Mouse (Mus musculus) kidney, embryonic 16.5 days (tissue): ENCODE measurements around the gene Elavl3. TPM values are rescaled to one million over a fixed set of nuclear protein-coding genes. Genes with fewer than 3 reads are reported as not detected.
"Not testable (repeated sequence)": the region's sequence is repeated elsewhere in the genome, so short reads cannot be mapped to it uniquely, and the experiment has no call there.

Experiments used
- ATAC-seq: fragments of 200-750 bp; cut with Nextera tagmentation; 2 replicates; pipeline ENCODE4 v1.8.0; 2017; ENCODE audit warnings: moderate TSS enrichment; ENCODE audit not compliant: low FRiP score, low TSS enrichment
- H3K27ac ChIP-seq: fragments of 300-500 bp; sonication (generic); 2 replicates; pipeline ENCODE4 v1.5.1; 2014; ENCODE audit warnings: low read length
- H3K27me3 ChIP-seq: fragments of 300-500 bp; sonication (generic); 2 replicates; pipeline ENCODE4 v1.6.1; 2014; ENCODE audit warnings: low read length, control low read depth, mixed read lengths; ENCODE audit not compliant: insufficient read depth
- H3K36me3 ChIP-seq: fragments of 300-500 bp; sonication (generic); 2 replicates; pipeline ENCODE4 v1.6.1; 2014; ENCODE audit warnings: low read length, control low read depth, mixed read lengths; ENCODE audit not compliant: insufficient read depth
- H3K4me1 ChIP-seq: fragments of 300-500 bp; sonication (generic); 2 replicates; pipeline ENCODE4 v1.6.1; 2014; ENCODE audit warnings: low read length, control low read depth, mixed read lengths; ENCODE audit not compliant: insufficient read depth
- H3K4me2 ChIP-seq: fragments of 300-500 bp; sonication (generic); replicated peaks from 2 replicates; pipeline ENCODE4 v1.6.1; 2014; ENCODE audit warnings: low read depth, low read length
- H3K4me3 ChIP-seq: fragments of 300-500 bp; sonication (generic); 2 replicates; pipeline ENCODE4 v1.5.1; 2014; ENCODE audit warnings: mild to moderate bottlenecking, low read length
- H3K9ac ChIP-seq: fragments of 300-500 bp; sonication (generic); replicated peaks from 2 replicates; pipeline ENCODE4 v1.6.1; 2014; ENCODE audit warnings: low read length
- H3K9me3 ChIP-seq: fragments of 300-500 bp; sonication (generic); 2 replicates; pipeline ENCODE4 v1.6.1; 2016; ENCODE audit warnings: low read length, control low read depth
- WGBS: fragments of 180-500 bp; shearing (Covaris S2); extraction: QIAGEN DNeasy Blood & Tissue Kit; methylation state at CpG from one replicate; pipeline ENCODE4 v1.1.7; 2014; 5-methylcytosine and 5-hydroxymethylcytosine counted together
- polyA plus RNA-seq: library from polyadenylated mRNA; unstranded; fragments of >200 nt; fragmentation: Nextera tagmentation; extraction: Ambion mirVana; gene quantifications from 2 replicates; pipeline ENCODE4 v1.2.1, GENCODE M21; 2015

The Elavl3 gene
- polyA plus RNA-seq, 1 experiment from 2014 or later = 0.10 TPM

GRCm38 (mm10) chr9:22085022-22085834, 33.4 kb upstream of the Elavl3 start, which contains the start of gene Ecsit:
Gene Ecsit (minus strand): TSS chr9:22085438.
- no peaks in the 10 kb centered on the region for H3K27me3 ChIP-seq
- peak; percentile 99 for ATAC-seq
- H3K27ac ChIP-seq = peak within 1 kb of the TSS; percentile 75
- no peaks in the 10 kb centered on the region for H3K9me3 ChIP-seq
- peak within 1 kb of the TSS; percentile 82 for H3K9ac ChIP-seq
- H3K4me1 ChIP-seq = peaks cover 17% of the 10 kb centered on the region
- H3K4me2 ChIP-seq = peak within 1 kb of the TSS; percentile 74
- under 1% methylated on average over 48 of the region's 48 CpGs for WGBS
- H3K4me3 ChIP-seq = peak within 1 kb of the TSS; percentile 89
- H3K36me3 ChIP-seq = no peaks in the 10 kb centered on the region

GRCm38 (mm10) chr9:22084667-22085021, 32.8 kb upstream of the Elavl3 start:
- H3K9ac ChIP-seq = peak overlapping the region; percentile 82
- no peak for ATAC-seq
- no peaks in the 10 kb centered on the region for H3K9me3 ChIP-seq
- H3K27me3 ChIP-seq = no peaks in the 10 kb centered on the region
- H3K27ac ChIP-seq = peak overlapping the region; percentile 75; the same call in 1 of the 2 replicates
- peak overlapping the region; percentile 89 for H3K4me3 ChIP-seq
- peak overlapping the region; percentile 74 for H3K4me2 ChIP-seq
- H3K36me3 ChIP-seq = no peaks in the 10 kb centered on the region
- H3K4me1 ChIP-seq = peaks cover 17% of the 10 kb centered on the region
- 23% methylated on average over 4 of the region's 4 CpGs for WGBS

DNA sequence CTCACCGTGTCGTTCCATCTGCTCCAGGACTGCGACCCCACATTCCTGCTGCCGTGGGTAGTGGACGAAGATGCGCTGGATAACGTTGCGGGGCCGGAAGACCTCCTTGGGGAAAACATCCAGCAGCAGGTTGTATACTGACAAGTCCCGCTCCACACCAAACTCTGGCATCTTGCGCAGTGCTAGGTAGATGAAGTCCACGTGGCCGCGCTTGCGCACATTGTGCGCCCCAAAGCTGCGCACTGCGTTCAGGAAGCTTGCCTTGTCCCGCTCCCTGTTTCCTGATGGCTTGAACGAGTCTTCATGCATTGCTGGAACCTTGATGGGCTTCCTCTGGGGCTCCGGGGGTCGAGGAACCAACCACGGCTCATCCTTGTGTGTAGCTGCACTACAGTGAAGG, 24.4 kb upstream of the Elavl3 start:
- WGBS = 90% methylated on average over 23 of the region's 23 CpGs
- no peaks in the 10 kb centered on the region for H3K9me3 ChIP-seq

DNA sequence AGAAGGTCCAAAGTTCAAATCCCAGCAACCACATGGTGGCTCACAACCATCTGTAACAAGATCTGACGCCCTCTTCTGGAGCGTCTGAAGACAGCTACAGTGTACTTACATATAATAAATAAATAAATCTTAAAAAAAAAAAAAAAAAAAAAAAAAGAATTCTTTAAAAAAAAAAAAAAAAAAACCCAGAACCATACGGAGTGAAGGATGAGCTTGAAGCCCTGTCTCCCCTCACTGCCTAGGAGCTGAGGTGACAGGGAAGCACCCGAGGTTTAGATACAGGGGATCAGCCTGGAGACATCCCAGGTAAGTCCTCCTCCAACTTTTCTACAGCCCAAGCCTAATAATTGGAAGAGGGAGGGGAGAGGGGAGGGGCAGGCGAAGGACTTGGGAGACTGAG, 24.0 kb upstream of the Elavl3 start:
- H3K4me3 ChIP-seq, H3K9ac ChIP-seq, H3K9me3 ChIP-seq, H3K4me1 ChIP-seq, ATAC-seq, H3K4me2 ChIP-seq, H3K27ac ChIP-seq, H3K27me3 ChIP-seq: not testable (repeated sequence)
- 0 out of 2 replicates have a peak, but pooled peaks cover 17% of the 10 kb centered on the region for H3K36me3 ChIP-seq
- WGBS = 62% methylated on average over 5 of the region's 5 CpGs

More for the DNA sequence above, 24.4 kb upstream of the Elavl3 start:
- Histone ChIP-seq H3K4me3 (no peak overlapping the region), H3K9ac (no peak overlapping the region), H3K4me2 (no peak overlapping the region), H3K27me3 (no peaks in the 10 kb centered on the region), H3K36me3 (0 out of 2 replicates have a peak, but pooled peaks cover 17% of the 10 kb centered on the region), H3K27ac (no peak overlapping the region), H3K4me1 (no peaks in the 10 kb centered on the region; the same call in 1 of the 2 replicates)
- ATAC-seq = no peak

- Histone ChIP-seq H3K36me3 (peaks cover 27% of the 10 kb centered on the region; the same call in 1 of the 2 replicates), H3K4me2 (no peak overlapping the region), H3K9ac (no peak overlapping the region), H3K4me3 (no peak overlapping the region), H3K9me3 (no peaks in the 10 kb centered on the region), H3K4me1 (peaks cover 6% of the 10 kb centered on the region), H3K27me3 (no peaks in the 10 kb centered on the region), H3K27ac (no peak overlapping the region)
- no peak for ATAC-seq
- 93% methylated on average over 4 of the region's 4 CpGs for WGBS
These were observed 20.5 kb upstream of the Elavl3 start for GRCm38 (mm10) chr9:22072276-22072675.

DNA sequence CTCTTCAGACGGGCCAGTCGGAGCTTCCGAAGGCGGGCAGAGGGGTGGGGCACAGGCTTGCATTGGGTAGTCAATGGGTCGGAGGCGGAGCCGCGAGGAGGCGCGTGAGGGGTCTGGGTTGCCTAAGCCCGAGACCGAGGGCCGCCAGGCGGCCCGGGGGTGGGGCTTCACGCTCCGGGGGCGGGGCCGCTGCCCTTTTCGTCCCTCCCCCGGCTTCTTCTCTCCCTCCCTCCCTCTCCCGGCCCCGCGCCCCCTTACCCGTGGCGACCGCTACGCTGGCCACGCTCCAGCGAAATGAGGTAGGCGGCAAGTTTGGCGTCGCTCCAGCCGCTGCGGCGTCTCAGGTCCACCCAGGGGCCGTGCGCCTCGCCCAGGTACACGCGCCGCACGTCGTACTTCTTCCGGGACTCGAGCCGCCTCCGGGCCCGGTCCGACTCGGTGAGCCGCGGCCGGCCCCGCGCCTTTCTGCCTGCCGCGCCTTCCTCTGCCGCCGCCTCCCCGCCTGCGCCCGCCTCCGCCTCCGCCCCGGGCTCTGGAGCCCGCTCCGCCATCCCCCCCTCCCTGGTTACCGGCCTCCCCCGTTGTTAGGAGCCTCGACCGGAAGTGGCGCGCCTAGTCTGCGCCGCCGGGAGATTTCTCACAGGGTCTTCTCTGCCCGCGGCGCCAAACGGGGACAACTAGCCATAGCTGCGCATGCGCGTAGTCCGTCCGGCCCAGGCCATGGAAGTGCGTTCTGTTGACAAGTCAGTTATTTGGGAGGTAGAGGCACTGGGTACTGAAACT, 19.2 kb upstream of the Elavl3 start, which contains the start of the genes Gm49318 and Zfp653:
Gm49318 (minus strand) TSS at position 469 of the 783 bp plus-strand sequence.
Zfp653 (minus strand) TSS at position 586 of the 783 bp plus-strand sequence.
- Histone ChIP-seq H3K4me3 (peak within 1 kb of the TSS; percentile 80), H3K9ac (peak within 1 kb of the TSS; percentile 90), H3K27me3 (no peaks in the 10 kb centered on the region), H3K9me3 (no peaks in the 10 kb centered on the region), H3K4me2 (peak within 1 kb of the TSS; percentile 64), H3K4me1 (peaks cover 6% of the 10 kb centered on the region), H3K36me3 (peaks cover 27% of the 10 kb centered on the region; the same call in 1 of the 2 replicates), H3K27ac (peak within 1 kb of the TSS; percentile 98)
- under 1% methylated on average over 83 of the region's 87 CpGs for WGBS
- peak; percentile 98 for ATAC-seq

DNA sequence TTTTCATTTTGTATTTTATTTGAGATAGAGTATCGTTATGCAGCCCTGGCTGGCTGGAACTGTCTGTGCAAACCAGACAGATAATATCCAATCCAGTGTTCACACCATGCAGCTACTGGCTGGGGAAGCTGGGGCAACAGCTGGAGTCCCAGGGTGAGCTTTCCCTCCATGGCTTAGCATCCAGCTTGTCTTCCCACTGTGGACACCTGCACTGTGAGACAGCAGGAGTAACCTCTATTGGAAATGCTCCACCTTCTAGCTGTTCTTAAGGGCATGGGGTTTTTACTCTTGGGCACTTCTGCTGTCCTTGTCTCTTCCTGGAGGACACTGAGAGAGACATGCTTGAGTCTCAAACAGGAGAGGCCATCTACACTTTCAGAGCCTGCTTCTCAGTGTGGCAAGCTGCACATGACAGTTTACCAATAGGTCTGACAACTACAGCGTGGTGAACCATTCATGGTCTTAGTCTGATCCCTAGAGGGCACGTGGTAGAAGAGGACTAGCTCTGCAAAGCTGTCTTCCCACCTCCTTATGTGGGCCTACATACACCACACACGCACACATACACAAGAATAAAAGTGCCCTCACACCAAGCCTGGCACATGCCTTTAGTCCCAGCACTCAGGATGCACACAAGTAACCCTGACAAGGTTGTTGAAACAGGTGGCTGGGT, 18.2 kb upstream of the Elavl3 start:
- Histone ChIP-seq H3K9me3 (no peaks in the 10 kb centered on the region), H3K27me3 (no peaks in the 10 kb centered on the region), H3K4me1 (peaks cover 6% of the 10 kb centered on the region), H3K4me3 (peak overlapping the region; percentile 80), H3K36me3 (peaks cover 34% of the 10 kb centered on the region), H3K4me2 (peak overlapping the region; percentile 64), H3K27ac (peak overlapping the region; percentile 25; the same call in 1 of the 2 replicates), H3K9ac (peak overlapping the region; percentile 45)
- ATAC-seq = peak; percentile 16
- WGBS = 59% methylated on average over 4 of the region's 4 CpGs

GRCm38 (mm10) chr9:22067195-22067594, 15.4 kb upstream of the Elavl3 start:
- Histone ChIP-seq H3K36me3 (peaks cover 33% of the 10 kb centered on the region), H3K27me3 (no peaks in the 10 kb centered on the region), H3K4me3 (no peak overlapping the region), H3K27ac (no peak overlapping the region), H3K9me3 (no peaks in the 10 kb centered on the region), H3K9ac (no peak overlapping the region), H3K4me2 (no peak overlapping the region), H3K4me1 (peaks cover 6% of the 10 kb centered on the region)
- ATAC-seq = no peak
- WGBS = 81% methylated on average over 5 of the region's 5 CpGs

GRCm38 (mm10) chr9:22066433-22066832, 14.6 kb upstream of the Elavl3 start:
- Histone ChIP-seq H3K9ac (no peak overlapping the region), H3K4me2 (no peak overlapping the region), H3K27me3 (no peaks in the 10 kb centered on the region), H3K4me3 (no peak overlapping the region), H3K4me1 (peaks cover 6% of the 10 kb centered on the region), H3K9me3 (no peaks in the 10 kb centered on the region), H3K36me3 (peaks cover 38% of the 10 kb centered on the region), H3K27ac (no peak overlapping the region)
- 69% methylated on average over 3 of the region's 3 CpGs for WGBS
- no peak for ATAC-seq
